24 mouse cellular contexts compared by ENCODE assay signal in the genomic region with DNA sequence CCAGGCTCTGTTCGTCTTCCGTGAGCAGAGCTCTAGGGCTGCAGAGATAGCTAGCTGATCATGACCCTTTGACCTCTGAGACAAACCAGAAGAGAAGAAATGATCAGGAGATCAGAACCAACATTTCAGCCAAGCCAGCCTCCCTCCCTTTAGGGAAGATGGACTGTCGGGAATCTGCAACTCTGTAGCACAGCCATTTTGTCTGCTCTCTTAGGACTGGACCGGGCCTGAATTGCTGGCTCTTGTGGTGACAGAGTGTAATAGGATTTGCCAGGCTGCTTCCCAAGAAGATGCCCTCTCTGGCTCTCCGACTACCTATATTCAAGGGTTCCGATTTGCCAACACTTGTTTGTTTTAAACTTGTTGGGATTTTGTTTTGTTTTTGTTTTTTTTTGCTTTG. TPM values are rescaled to one million over a fixed set of nuclear protein-coding genes. Genes with fewer than 3 reads are reported as not detected.
"Had no signal": no experiment of that assay in that cellular context is flagged by ENCODE, and none has a peak within 500 bp of the region (broad histone marks: within the 10 kb centered on the region; RNA-seq: fewer than 3 reads in every experiment).

No protein-coding gene starts in this region.

- H3K36me3 ChIP-seq: neural tube, embryonic 15.5 days had no signal

- H3K4me3 ChIP-seq: lung, embryonic 15.5 days; midbrain, embryonic 10.5 days; midbrain, embryonic 12.5 days; myocyte; neural tube, embryonic 13.5 days; neural tube, embryonic 15.5 days had no signal

- ATAC-seq: lung, postnatal 0 days; midbrain, embryonic 16.5 days had no signal

- H3K9me3 ChIP-seq: lung, embryonic 15.5 days; midbrain, embryonic 10.5 days; midbrain, embryonic 12.5 days; neural tube, embryonic 13.5 days; neural tube, embryonic 15.5 days had no signal

- H3K27me3 ChIP-seq: lung, embryonic 15.5 days; midbrain, embryonic 12.5 days; neural tube, embryonic 13.5 days; neural tube, embryonic 15.5 days had no signal

- H3K27ac ChIP-seq: lung, embryonic 15.5 days; midbrain, embryonic 10.5 days; midbrain, embryonic 12.5 days; neural tube, embryonic 13.5 days; neural tube, embryonic 15.5 days had no signal

- H3K4me2 ChIP-seq: lung, embryonic 15.5 days; midbrain, embryonic 12.5 days; neural tube, embryonic 13.5 days; neural tube, embryonic 15.5 days had no signal

- H3K9ac ChIP-seq: lung, embryonic 15.5 days; midbrain, embryonic 12.5 days; neural tube, embryonic 13.5 days; neural tube, embryonic 15.5 days had no signal

- DNase-seq: lung, adult 18-20 months; lung, postnatal 14 days; lung, postnatal 4 days; midbrain, embryonic 14.5 days; retina, postnatal 1 day; right cerebral cortex, adult 18-20 months; right cerebral cortex, postnatal 25 days; right cerebral cortex, postnatal 4 days; spleen, adult 18-20 months; thymus, adult 18-20 months; thymus, postnatal 14 days; thymus, postnatal 36 days had no signal

RNA-seq across cellular contexts. Expression of a gene that starts 24.1 kb away (rescaled TPM):
- total RNA-seq: megakaryocyte, adult 5-6 weeks had no signal

RNA-seq across cellular contexts. Expression of a gene that starts 34.2 kb away (rescaled TPM):
- total RNA-seq: megakaryocyte, adult 5-6 weeks; megakaryocyte-erythroid progenitor cell, adult 5-6 weeks had no signal
- polyA plus RNA-seq: myocyte had no signal

RNA-seq across cellular contexts. Expression of a gene that starts 48.7 kb away (rescaled TPM):
- total RNA-seq: megakaryocyte, adult 5-6 weeks; megakaryocyte-erythroid progenitor cell, adult 5-6 weeks had no signal
- polyA plus RNA-seq: lung, embryonic 15.5 days; midbrain, embryonic 10.5 days; midbrain, embryonic 12.5 days; midbrain, embryonic 14.5 days; midbrain, embryonic 16.5 days; myocyte; neural tube, embryonic 11.5 days; neural tube, embryonic 13.5 days; neural tube, embryonic 15.5 days; stomach, embryonic 14.5 days had no signal
